Mouse (Mus musculus): ENCODE measurements around the gene Coro1c. TPM values are rescaled to one million over a fixed set of nuclear protein-coding genes. Genes with fewer than 3 reads are reported as not detected.
"Not testable (repeated sequence)": the region's sequence is repeated elsewhere in the genome, so short reads cannot be mapped to it uniquely, and the experiment has no call there.

Coro1c gene
- total RNA-seq, 2 experiments from 2014 or later: 86.9 to 99.4 TPM

DNA sequence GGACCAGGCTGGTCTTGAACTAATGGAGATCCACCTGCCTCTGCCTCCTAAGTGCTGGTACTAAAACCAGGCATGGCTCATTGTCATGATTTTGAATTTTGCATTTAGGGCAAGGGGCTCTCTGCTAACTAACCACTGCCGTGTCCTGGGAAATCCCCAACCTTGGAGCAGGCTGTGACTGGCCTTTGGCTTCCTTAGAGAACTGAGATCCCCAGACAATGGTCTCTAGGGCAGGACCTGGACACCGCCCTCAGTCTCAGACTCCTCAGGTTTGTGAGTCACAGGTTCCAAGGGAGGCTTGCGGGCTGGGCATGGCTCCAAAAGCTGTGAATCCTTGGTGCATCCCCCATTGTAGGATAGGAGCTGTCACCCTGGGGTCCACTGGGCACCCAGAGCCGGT lies 81.9 kb downstream of the Coro1c start:
- DNase-seq: no peak

DNA sequence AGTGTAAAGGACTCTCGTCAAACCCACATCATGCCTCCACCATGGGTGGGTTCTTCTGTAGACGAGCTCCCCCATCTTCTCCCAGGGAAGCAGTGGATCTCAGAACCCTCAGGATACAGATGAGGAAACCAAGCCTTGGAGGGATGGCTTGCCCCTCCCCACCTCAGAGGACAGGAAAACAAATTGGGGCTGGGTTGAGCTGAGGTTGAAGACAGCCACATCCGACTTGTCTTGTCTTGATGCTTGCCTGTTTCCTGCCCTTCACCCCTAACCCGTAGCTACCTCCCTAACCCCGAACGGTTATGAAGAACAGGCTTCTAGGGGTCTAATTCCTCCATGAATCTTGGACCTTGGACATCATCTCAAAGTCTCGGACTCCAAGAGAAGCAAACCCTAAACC lies 83.0 kb downstream of the Coro1c start:
- no peak for DNase-seq

GRCm38 (mm10) chr5:113824228-113824627 lies 84.3 kb downstream of the Coro1c start:
- no peak for DNase-seq

DNA sequence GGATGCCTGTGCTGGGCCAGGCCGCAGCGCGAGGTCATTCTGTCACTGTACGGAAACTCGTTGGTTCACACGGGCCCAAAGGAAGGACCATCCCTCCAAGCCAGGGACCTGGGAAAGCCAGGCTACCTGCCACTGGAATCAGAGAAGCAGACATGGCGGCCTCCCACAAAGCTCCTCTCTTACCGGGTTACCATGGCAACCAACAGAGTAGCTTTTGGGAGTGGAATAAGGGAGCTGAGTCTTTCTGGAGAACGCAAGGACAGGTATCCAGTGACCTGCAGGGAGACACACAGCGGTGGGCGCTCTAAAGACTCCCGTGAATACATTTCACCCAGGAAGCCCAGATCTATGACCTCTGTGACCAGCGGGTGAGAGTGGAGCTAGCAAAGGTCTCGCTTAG lies 90.0 kb downstream of the Coro1c start:
- no peak for DNase-seq

GRCm38 (mm10) chr5:113815638-113816152 lies 92.9 kb downstream of the Coro1c start:
- DNase-seq: peak; percentile 42 to 63

DNA sequence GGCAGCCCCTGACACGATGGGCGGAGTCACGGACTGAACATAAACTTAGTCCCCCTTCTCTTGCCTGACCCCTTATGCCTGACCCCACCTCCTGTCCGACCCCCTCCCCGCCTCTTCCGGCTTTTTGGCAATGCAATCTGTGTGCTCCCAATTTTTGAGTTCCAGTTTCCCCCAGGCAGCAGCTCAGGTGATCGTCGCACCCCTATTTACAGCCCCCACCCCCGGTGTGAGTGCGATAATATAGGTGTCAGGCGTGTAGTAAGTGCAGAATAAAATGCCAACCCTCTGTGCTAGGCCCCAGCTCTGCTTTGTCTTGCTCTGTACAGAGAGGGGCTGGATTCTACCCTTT lies 93.5 kb downstream of the Coro1c start:
- DNase-seq: no peak

- no peak for DNase-seq
Observed at GRCm38 (mm10) chr5:113814111-113815040, 94.2 kb downstream of the Coro1c start.

DNA sequence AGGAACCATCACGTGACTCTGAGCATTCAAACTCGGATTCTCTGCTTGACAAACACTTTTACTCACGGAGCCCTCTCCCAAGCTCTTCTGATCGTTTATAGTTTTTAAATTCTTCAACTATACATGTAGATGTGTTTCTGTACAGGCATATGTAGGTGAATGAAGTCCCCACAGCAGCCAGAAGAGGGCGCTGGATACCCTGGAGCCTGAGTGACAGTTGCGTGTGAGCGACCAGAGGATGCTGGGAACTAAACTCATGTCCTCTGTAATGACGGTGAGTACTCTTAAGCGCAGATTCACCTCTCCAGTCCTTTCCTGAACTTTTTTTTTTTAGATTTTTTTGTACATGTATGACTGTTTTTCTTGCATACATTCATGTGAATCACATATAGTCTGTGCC lies 95.0 kb downstream of the Coro1c start:
- no peak for DNase-seq

- no peak for DNase-seq
Observed at GRCm38 (mm10) chr5:113812638-113813037, 95.9 kb downstream of the Coro1c start.

GRCm38 (mm10) chr5:113811824-113812420 lies 96.6 kb downstream of the Coro1c start:
- DNase-seq: not testable (repeated sequence)

DNA sequence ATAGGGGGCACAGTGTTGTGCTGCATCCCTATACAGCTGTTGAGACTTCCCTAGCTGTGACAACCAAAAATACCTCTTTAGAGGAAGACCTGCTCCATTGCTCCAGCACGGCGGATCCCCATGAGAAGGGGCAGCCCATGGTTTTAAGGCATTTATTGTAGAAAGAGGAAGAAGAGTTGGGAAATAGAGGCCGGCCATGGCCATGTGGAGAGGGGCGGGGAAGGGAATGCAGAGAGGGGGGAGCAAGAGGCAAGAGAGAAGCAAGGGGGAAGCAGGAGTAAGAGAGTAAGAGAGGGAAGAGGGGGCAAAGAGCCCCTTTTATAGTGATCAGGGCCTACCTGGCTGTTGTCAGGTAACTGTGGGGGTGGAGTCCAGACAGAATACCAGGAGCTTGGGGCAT lies 98.4 kb downstream of the Coro1c start:
- no peak for DNase-seq

GRCm38 (mm10) chr5:113808177-113808576 lies 100.4 kb downstream of the Coro1c start:
- DNase-seq: no peak

DNA sequence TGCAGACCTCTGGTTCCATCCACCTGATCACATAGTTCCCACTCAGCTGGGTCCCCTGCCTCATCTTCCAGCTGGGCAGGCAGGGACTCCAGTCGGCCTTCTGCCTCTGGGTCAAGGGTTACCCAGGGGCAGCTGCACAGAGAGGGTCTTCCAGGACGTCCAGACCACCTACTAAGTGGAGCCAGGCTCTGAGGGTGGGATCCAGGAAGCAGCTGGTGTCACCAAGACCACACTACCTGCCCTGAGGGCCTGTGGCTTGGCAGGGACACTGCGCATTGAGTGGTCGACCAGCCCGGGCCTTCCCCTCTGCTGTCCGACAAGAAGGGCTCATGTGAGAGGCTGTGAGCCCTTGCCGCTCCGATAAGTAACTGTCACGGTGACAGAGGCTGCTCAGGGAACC lies 100.8 kb downstream of the Coro1c start:
- DNase-seq: no peak

DNA sequence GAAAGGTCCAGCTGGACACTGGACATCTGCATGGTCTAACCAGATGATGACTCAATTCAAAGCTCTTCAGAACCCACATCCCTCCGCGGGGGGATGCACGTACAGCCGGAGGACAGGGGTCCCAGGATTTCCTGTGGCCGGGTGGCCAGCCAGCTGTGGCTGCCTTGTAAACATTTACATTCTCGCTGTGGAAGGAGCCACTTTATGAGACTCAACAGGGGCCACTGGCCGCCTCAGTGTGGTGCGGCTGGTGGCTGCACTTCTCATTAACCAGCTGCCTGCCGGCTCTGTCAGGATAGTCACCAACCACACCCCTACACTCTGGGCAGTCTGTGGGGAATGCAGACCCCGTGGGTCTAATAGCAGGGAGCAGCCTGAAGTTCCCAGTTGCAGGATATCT lies 102.1 kb downstream of the Coro1c start:
- DNase-seq: no peak

- no peak for DNase-seq
Observed at GRCm38 (mm10) chr5:113805301-113805700, 103.3 kb downstream of the Coro1c start.

DNA sequence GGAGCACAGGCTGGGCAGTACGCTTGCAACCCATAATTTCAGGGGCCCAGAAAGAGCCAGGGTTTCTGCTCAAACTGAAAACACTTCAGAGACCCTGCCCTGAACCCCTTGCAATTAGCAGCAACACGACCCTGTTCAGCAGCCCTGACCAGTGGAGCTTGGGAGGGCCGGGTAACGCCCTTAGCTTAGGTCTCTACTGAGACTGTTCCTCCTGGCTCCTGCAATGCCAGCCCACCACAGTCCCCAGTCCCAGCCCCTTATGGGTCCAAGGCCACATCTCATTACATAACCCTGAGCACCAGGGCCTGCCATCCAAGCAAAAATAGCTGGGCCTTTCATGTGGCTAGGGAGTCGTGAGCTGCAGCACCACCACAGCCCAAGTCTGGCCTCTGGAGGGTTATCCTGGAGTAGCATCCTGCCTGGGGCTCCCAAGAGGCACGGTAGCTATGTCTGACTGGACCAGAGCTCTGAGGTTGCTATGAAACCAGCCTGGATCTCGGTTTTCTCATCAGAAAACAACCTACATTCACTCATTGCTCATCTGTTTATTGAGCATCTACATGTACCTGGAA lies 104.1 kb downstream of the Coro1c start:
- DNase-seq: no peak

DNA sequence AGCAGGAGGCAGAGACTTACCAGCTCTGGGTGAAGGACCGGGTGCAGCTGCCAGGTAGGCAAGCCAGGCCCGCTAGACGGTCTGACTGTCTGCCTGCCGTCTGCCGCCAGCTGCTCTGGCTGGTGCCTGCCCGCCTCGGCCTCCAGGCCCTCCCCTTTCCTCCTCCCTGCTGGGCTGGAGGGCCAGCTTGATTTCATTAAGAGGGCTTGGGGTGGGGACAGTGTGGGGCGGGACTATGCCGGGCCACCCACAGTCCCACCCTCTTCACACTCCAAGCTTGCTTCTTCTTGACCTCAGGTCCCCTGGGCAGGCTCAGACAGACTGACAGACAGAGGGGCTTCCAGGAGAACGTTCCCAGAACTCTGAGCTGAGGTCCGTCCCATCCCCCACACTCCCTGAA lies 108.3 kb downstream of the Coro1c start, which contains the start of gene Tmem119:
Tmem119 (minus strand) TSS at position 237 of the 400 bp plus-strand sequence.
- DNase-seq: peak in 1 of 2 experiments; percentile 37

- no peak for DNase-seq
Observed at GRCm38 (mm10) chr5:113799691-113800090, 108.9 kb downstream of the Coro1c start.

GRCm38 (mm10) chr5:113798525-113798924 lies 110.0 kb downstream of the Coro1c start:
- no peak for DNase-seq

DNA sequence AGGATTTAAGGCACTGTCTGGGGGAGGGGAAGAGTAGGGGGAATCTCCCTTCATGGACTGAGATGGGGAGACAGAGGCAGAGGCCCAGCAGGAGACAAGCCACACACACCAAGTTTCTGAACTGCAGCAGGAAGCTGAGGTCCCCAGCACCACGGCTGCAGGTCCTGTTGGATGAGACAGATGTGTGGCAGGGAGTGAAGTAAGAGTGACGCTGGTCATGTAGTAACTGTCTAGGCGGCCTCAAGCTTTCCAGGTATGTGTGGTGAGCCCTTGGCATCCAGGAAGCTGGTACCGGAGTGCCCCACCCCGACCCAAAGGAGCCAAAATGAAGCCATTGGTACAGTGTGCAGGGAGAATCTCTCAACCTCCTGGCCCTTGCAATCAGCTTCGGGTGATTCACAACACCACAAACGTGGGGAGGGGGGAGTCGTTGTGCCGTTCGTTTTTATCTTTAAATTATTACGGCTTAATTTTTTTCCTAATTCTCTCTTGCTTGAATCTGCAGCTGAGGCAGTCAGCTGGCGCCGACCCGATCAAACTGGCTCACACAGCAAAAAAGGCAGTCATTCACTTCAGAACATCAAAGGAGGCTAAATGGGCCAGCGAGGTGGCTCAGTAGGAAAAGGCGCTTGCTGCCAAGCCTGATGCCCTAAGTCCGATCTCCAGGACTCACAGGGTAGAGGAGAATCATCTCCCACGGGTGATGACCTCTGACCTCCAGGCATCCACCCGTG lies 111.2 kb downstream of the Coro1c start:
- no peak for DNase-seq

- DNase-seq: no peak
Observed at GRCm38 (mm10) chr5:113796401-113797148, 112.0 kb downstream of the Coro1c start.

All from layer of hippocampus, postnatal 36 days (tissue).